Mouse (Mus musculus): ENCODE measurements at regions not wholly inside any gene's neighbourhood (a gene's known extent, or its start where the extent isn't known, plus 50 kb on each side); places are given as distances from the start of the nearest gene placed in this dataset.

DNA sequence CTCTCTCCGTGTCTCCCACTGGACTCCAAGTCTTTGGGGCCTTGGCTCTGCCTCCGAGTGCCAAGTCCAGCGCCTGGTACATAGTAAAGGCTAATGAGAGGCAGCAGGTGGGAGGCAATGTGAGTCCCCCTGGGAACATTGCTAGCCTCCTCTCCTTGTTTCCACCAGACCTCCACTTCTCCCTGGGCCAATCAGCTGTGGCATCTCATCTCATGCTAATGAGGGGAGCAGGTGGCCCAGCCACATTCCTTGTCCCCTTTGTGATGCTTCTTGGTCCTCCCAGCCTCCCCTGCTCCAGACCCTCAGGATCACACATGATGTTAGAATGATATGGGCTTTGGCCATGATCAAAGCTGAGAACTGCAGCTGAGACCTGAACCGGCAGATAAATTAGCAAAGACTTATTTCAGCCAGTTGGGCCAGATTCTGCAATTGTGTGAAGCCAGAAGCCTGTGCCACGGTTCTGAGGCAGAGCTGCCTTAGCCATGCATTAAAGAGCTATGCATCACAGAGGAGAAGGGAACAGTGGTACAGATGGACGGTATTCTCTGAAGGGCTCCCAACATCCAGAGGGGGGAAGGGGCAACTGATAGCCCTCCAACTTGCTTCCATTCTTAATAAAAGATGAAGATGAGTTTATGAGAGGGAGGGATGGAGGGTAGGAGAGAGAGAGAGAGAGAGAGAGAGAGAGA, 208.0 kb upstream of the Id2 start:
- no peak for DNase-seq (ENCODE audit: low spot score in 2 of 2)

- DNase-seq (ENCODE audit: low spot score in 2 of 2), result no peak
Observed at GRCm38 (mm10) chr12:25303500-25304050, 206.6 kb upstream of the Id2 start.

DNA sequence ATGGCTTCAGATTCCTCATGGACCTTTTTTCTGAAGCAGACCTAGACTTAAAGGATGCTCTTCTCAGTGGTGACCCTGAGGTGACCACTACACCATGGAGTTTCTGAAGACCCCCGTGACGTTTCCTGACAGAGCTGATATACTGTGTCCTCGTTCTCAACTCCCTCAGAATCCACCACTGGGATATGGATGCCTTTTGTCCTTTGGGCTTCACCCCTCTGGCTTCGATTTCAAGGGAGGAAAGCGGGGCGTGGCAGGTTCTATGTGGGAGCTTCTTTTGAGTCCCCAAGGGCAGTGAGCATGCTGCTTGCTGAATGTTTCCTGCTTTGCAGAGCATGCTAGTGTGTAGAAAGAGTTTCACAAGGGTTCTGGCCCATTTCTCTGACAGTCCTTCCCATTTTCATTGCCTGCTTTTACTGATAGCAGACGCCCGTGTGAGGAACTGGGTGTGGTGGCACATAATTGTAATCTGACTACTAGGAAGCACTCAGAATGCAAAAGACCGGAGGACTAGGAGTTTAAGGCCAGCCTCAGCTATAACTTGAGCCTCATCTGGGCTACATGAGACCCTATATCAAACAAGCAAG, 204.0 kb upstream of the Id2 start:
- DNase-seq (ENCODE audit: low spot score in 2 of 2), result no peak

- DNase-seq (ENCODE audit: low spot score in 2 of 2), result no peak
Observed at GRCm38 (mm10) chr12:25299603-25300471, 202.9 kb upstream of the Id2 start.

- DNase-seq (ENCODE audit: low spot score in 2 of 2), result no peak
Observed at GRCm38 (mm10) chr12:25298766-25299165, 201.8 kb upstream of the Id2 start.

- no peak for DNase-seq (ENCODE audit: low spot score in 2 of 2)
Observed at GRCm38 (mm10) chr12:25297960-25298359, 201.0 kb upstream of the Id2 start.

DNA sequence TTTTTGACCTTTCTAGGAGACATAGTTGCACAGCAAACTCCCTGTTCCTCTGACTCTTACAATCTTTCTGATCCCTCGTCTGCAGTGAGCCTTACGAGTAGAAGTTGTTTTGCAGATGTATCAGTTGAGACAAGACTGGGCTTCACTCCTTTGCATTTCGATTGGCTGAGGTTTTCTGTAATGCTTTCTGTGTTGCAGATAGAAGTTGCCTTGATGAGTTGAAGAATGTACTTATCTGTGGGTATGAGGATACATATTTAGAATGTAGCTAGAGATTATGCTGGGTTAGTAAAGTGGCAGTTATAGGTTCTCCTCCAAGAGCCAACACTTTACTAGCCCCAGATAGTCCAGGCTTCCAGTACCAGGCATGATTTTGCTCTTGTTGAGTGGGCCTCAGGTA, 199.7 kb upstream of the Id2 start:
- no peak for DNase-seq (ENCODE audit: low spot score in 2 of 2)

GRCm38 (mm10) chr12:25294179-25295025, 197.5 kb upstream of the Id2 start:
- no peak for DNase-seq (ENCODE audit: low spot score in 2 of 2)

DNA sequence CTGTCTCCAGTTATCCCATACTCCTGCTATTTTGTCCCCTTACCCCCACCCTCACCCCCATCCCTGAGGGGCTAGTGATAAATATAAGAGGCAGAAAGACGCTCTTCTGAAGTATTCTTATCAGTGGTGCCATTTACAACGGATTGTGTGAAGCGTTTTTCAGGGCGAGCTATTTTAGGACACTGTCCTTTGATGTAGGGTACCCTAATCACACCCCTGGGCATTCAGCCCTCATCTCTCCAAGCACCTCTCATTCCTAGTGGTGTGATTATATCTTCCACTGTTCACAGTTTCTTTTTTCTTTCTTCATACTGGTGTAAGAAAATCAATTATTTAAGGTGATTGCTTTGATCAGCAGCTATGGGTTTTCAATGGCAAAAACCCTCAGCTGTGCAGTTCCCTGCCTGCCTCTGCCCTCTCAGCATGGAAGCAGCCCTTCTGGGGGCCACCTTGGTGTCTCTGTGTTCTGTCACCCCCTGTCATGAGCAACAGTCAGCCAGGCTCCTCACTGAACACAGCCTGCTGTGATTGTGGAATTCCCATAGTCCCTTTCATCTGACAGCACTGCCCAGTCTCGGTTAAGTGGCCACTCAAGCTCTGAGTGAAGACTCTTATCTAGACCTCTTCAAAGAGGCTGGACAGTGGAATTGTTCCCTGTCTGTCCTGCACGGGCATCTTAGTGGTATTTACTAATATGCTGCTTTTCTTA, 196.7 kb upstream of the Id2 start:
- DNase-seq (ENCODE audit: low spot score in 2 of 2), result no peak

- DNase-seq (ENCODE audit: low spot score in 2 of 2), result no peak
Observed at GRCm38 (mm10) chr12:25289381-25289780, 192.4 kb upstream of the Id2 start.

DNA sequence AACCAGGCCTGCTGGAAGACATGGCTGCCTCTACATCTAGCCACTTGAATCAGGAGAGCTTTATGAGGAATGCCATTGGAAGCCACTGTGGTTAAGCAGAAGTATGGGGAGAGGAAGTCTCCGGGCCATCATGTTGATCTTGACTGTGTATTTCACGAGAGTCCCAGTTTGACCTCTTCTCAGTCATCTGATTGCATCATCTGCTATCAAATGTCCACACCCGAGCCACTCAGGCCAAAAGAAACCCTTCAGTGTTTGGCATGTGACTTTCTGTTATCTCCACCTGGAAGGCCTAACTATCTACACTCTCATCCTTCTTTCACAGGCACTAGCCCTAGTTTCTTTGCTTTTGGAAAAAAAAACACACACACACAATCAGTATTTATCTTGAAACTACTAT, 186.9 kb upstream of the Id2 start:
- DNase-seq (ENCODE audit: low spot score in 2 of 2), result no peak

DNA sequence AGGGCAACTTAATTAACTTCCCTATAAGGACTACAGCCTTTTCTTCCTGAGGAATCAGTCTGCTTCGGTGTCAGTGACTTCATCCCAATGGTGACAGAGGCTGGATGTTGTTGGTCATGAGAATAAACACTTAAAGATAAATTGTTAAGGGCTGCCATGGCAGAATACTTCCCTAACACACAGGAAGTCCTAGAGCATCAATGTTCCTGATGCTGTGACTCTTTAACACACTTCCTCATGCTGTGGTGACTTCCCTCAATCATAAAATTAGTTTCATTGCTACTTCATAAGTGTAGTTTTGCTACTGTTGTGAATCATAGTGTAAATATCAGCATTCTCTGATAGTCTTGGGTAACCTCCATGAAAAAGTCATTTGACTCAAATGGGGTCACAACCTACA, 184.5 kb upstream of the Id2 start:
- DNase-seq (ENCODE audit: low spot score in 2 of 2), result no peak

DNA sequence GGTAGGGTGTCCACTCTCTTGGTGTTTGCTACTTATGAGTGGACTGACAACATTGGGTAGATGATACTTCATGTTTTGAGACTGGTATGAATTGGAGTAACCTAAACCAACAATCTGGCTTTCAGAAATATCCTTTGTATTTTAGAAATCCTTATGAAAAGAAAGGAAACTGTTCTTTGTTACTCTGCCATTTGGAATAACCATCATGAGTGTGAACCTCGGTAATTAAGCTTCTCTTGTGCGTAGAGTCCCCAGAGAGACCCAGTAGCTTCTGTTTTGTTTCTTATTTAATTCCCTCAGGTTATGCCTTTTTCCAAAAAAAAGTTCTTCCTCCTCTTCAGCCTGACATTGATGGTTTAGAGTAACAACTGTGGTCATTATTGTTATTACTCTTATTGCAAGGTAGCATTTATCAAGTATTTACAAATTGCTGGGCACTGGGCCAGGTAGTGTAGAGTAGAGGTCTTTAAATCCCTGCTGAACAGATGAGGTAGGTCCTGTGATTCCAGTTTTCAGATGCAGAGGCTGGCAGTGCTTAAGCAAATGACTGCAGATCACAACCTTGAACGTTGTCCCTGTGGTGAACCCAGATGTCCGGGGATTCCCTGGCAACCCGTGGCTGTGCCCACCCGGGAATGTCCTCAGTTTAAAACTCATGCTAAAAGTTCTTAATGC, 176.8 kb upstream of the Id2 start:
- DNase-seq (ENCODE audit: low spot score in 2 of 2), result no peak

DNA sequence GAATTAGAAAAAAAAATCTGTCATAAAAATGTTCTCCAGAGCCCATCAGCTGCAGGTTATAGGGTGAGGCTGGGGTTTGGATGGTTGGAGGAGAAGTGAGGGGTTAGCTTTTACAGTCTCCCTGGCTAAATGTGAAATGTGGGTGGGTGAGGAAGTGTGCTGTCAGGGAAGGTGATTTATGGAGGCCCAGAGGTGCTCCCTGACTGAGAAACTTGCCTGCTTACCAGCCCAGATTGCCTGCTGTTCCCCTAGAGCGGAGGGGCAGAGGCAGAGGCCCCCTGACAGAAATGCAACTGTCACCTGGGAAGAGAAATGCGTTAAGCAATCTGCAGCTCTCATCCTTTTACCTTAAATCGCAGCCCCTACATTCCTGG, 175.8 kb upstream of the Id2 start:
- DNase-seq (ENCODE audit: low spot score in 2 of 2), result no peak

- DNase-seq (ENCODE audit: low spot score in 2 of 2), result no peak
Observed at GRCm38 (mm10) chr12:25272114-25272751, 175.3 kb upstream of the Id2 start.

DNA sequence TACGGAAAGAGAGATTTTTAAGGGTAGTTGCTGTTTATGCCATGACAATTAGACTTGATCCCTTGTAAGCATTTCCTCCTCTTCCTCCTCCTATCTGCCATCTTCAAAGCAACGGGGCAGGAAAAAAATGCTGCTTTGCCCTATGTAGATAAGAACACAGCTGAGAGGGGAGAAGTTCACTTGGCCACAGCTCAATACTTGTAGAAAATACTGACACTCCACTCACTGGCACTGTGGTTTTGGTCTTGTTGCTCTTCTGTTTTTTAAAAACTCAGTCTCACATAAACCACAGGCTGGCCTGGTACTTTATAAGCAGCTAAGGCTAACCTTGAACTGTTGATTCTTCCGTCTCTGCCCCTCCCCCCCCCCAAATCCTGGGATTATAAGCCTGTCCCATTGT, 172.9 kb upstream of the Id2 start:
- DNase-seq (ENCODE audit: low spot score in 2 of 2), result no peak

- DNase-seq (ENCODE audit: low spot score in 2 of 2), result no peak
Observed at GRCm38 (mm10) chr12:25268871-25269850, 172.2 kb upstream of the Id2 start.

DNA sequence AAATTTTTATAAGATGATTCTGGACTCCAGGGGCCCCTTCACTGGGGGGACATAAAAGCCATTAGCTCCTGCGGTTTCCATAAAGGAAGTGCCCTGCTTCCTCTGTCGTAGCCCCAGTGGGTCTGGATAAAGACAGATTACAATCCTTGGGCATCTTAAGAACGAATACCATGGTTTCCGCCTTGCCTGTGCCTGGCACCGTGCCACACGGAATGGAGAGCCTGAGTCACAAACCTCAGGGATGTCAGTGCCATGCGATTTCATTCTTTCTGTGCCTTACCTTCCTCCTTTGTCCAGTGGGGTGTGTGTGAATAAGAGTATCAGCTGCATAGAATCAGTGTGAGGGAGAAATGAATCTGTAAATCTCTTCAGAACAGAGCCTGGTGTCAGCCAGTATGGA, 171.4 kb upstream of the Id2 start:
- no peak for DNase-seq (ENCODE audit: low spot score in 2 of 2)

All from layer of hippocampus, adult 18-20 months (tissue).